Mouse (Mus musculus) heart, postnatal 0 days (tissue): ENCODE results near the gene Yy1. TPM values are rescaled to one million over a fixed set of nuclear protein-coding genes. Genes with fewer than 3 reads are reported as not detected.
"Not testable (repeated sequence)": the region's sequence is repeated elsewhere in the genome, so short reads cannot be mapped to it uniquely, and the experiment has no call there.

ENCODE experiments used
- ATAC-seq: fragments of 200-750 bp; cut with Nextera tagmentation; 2 replicates; pipeline ENCODE4 v1.8.0; 2017; ENCODE audit warnings: low read depth, moderate number of reproducible peaks, moderate library complexity; ENCODE audit not compliant: insufficient read depth
- DNase-seq: peaks from one replicate; pipeline ENCODE4 v3.0.0-alpha.2; 2016; ENCODE audit warnings: low spot score
- H3K27ac ChIP-seq: fragments of 300-500 bp; sonication (generic); 2 replicates; pipeline ENCODE4 v1.5.1; 2014; ENCODE audit warnings: low read depth, mild to moderate bottlenecking
- H3K27me3 ChIP-seq: fragments of 300-500 bp; sonication (generic); 2 replicates; pipeline ENCODE4 v1.6.1; 2014; ENCODE audit warnings: low read length, mixed read lengths; ENCODE audit not compliant: control insufficient read depth, insufficient read depth
- H3K36me3 ChIP-seq: fragments of 300-500 bp; sonication (generic); replicated peaks from 2 replicates; pipeline ENCODE4 v1.6.1; 2014; ENCODE audit warnings: low read length, mixed read lengths; ENCODE audit not compliant: control insufficient read depth, insufficient read depth
- H3K4me1 ChIP-seq: fragments of 300-500 bp; sonication (generic); 2 replicates; pipeline ENCODE4 v1.6.1; 2014; ENCODE audit warnings: antibody characterized with exemption; ENCODE audit not compliant: control insufficient read depth, insufficient read depth
- H3K4me2 ChIP-seq: fragments of 300-500 bp; sonication (generic); 2 replicates; pipeline ENCODE4 v1.6.1; 2014; ENCODE audit warnings: low read depth, mild to moderate bottlenecking, low read length, moderate library complexity
- H3K4me3 ChIP-seq: fragments of 300-500 bp; sonication (generic); 2 replicates; pipeline ENCODE4 v1.5.1; 2014; ENCODE audit warnings: low read depth, low read length
- H3K9ac ChIP-seq: fragments of 300-500 bp; sonication (generic); replicated peaks from 2 replicates; pipeline ENCODE4 v1.6.1; 2014; ENCODE audit warnings: low read depth, low read length, mixed read lengths
- H3K9me3 ChIP-seq: fragments of 300-500 bp; sonication (generic); replicated peaks from 2 replicates; pipeline ENCODE4 v1.6.1; 2016; ENCODE audit warnings: low read length; ENCODE audit not compliant: control insufficient read depth
- CTCF ChIP-seq: IDR thresholded peaks from 2 replicates; pipeline ENCODE4 v1.5.1; 2016; ENCODE audit warnings: antibody characterized with exemption, control low read depth, low read depth
- EP300 ChIP-seq: IDR thresholded peaks from 2 replicates; pipeline ENCODE4 v1.6.1; 2016; ENCODE audit warnings: antibody characterized with exemption, low read depth
- WGBS: fragments of 180-500 bp; shearing (Covaris S2); extraction: QIAGEN DNeasy Blood & Tissue Kit; methylation state at CpG from one replicate; pipeline ENCODE4 v1.1.7; 2014; 5-methylcytosine and 5-hydroxymethylcytosine counted together
- polyA plus RNA-seq: library from polyadenylated mRNA; unstranded; fragments of >200 nt; fragmentation: Nextera tagmentation; extraction: Ambion mirVana; gene quantifications from 2 replicates; pipeline ENCODE4 v1.2.1, GENCODE M21; 2015
- total RNA-seq: library from RNA; depleted of rRNA; stranded (reverse); fragments of >200 nt; gene quantifications from 2 replicates; pipeline ENCODE4 v1.2.3, GENCODE M21; 2014; ENCODE audit warnings: low replicate concordance

Yy1 gene
- total and polyA plus RNA-seq, 2 experiments from 2014 or later = 7.6 to 21.5 TPM

GRCm38 (mm10) chr12:108835208-108835839, 42.6 kb downstream of the Yy1 start:
- Histone ChIP-seq H3K27ac (peak overlapping the region; percentile 87), H3K4me2 (peak overlapping the region; percentile 98), H3K9me3 (no peaks in the 10 kb centered on the region), H3K9ac (peak overlapping the region; percentile 76), H3K4me3 (peak overlapping the region; percentile 79), H3K36me3 (0 out of 2 replicates have a peak, but pooled peaks cover 3% of the 10 kb centered on the region), H3K4me1 (peaks cover 26% of the 10 kb centered on the region), H3K27me3 (no peaks in the 10 kb centered on the region)
- peak; percentile 2; the same call in 1 of the 2 replicates for ATAC-seq
- WGBS = 3% methylated on average over 51 of the region's 51 CpGs
- DNase-seq = no peak
- TF ChIP-seq CTCF = no peak
- TF ChIP-seq EP300 = no peak

DNA sequence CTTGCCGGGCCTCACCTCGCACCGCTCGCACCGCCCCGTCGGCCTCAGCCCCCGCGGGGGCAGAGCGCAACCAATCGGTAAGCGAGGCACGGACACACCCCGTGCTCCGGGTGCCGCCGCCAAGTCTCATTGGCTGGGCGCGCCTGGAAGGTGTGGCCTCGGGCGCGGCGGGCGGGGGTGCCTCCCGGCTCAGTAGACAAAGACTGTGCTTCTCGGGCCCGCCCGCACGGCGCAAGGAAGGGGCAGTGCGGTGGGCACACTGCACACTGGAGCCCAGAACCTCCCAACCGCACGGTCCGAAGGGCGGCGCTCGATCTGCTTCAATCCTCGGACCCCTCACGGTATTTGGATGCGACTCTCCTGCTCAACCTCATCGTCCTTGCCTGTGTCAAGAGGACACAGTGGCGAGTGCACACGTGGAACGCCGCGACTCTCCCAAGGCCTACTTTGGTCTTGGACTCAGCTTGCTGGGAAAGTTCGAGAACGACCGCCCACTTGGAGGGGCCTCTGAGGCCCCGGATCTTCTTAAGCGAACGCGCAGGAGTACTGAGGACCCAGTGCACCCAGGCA, 43.2 kb downstream of the Yy1 start, which contains the start of the genes Slc25a29 and Slc25a47:
TSS of gene Slc25a29 (minus strand) at position 44 of the 570 bp plus-strand sequence.
TSS of gene Slc25a47 (plus strand) at position 207 of the 570 bp plus-strand sequence.
- under 1% methylated on average over 44 of the region's 53 CpGs for WGBS
- H3K27ac ChIP-seq = peak within 1 kb of the TSS; percentile 87
- H3K36me3 ChIP-seq = peaks cover 7% of the 10 kb centered on the region
- H3K9ac ChIP-seq = peak within 1 kb of the TSS; percentile 76
- TF ChIP-seq EP300 (peak; percentile 73), CTCF (no peak)
- H3K4me3 ChIP-seq = peak within 1 kb of the TSS; percentile 79
- H3K27me3 ChIP-seq = no peaks in the 10 kb centered on the region
- H3K4me1 ChIP-seq = peaks cover 26% of the 10 kb centered on the region
- ATAC-seq (peak; percentile 99), DNase-seq (peak; percentile 93)
- no peaks in the 10 kb centered on the region for H3K9me3 ChIP-seq
- peak within 1 kb of the TSS; percentile 98 for H3K4me2 ChIP-seq

DNA sequence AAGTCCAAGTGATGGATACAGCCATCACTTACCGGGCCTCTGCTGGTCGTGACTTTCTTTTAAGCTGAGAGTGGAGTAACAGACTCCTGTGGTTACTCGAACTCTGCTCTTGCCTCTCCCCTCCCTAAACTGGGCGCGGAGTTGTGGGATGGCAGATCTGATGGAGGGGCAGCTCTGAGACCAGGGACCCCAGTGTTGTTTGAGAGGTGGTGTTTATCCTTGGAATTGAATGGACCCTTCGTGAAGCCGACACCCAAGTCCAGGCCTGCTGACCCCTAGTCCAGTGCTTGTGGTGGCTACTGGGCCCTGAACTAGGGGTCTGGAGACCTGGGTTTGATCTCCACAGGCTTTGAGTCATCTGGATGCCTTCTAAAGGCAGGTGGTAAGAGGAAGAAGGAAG, 43.9 kb downstream of the Yy1 start:
- Histone ChIP-seq H3K4me2 (peak overlapping the region; percentile 98), H3K4me3 (peak overlapping the region; percentile 79), H3K4me1 (peaks cover 26% of the 10 kb centered on the region), H3K27ac (peak overlapping the region; percentile 87), H3K9me3 (no peaks in the 10 kb centered on the region), H3K36me3 (peaks cover 14% of the 10 kb centered on the region), H3K27me3 (no peaks in the 10 kb centered on the region), H3K9ac (peak overlapping the region; percentile 68)
- 46% methylated on average over 7 of the region's 7 CpGs for WGBS
- ATAC-seq = no peak
- no peak for TF ChIP-seq CTCF
- no peak for TF ChIP-seq EP300
- DNase-seq = no peak

- DNase-seq = no peak
- H3K9me3 ChIP-seq = no peaks in the 10 kb centered on the region
- H3K27ac ChIP-seq = no peak overlapping the region
- no peak overlapping the region for H3K9ac ChIP-seq
- WGBS = 81% methylated on average over 6 of the region's 6 CpGs
- TF ChIP-seq CTCF (no peak), EP300 (no peak)
- no peak overlapping the region for H3K4me2 ChIP-seq
- ATAC-seq = no peak
- H3K4me3 ChIP-seq = no peak overlapping the region
- peaks cover 17% of the 10 kb centered on the region for H3K4me1 ChIP-seq
- no peaks in the 10 kb centered on the region for H3K27me3 ChIP-seq
- peaks cover 30% of the 10 kb centered on the region for H3K36me3 ChIP-seq
Observed at GRCm38 (mm10) chr12:108841181-108841580, 48.4 kb downstream of the Yy1 start.

- Histone ChIP-seq H3K9ac (no peak overlapping the region), H3K36me3 (peaks cover 30% of the 10 kb centered on the region), H3K9me3 (no peaks in the 10 kb centered on the region), H3K27ac (no peak overlapping the region), H3K27me3 (no peaks in the 10 kb centered on the region), H3K4me3 (no peak overlapping the region), H3K4me1 (peaks cover 5% of the 10 kb centered on the region), H3K4me2 (no peak overlapping the region)
- DNase-seq (no peak), ATAC-seq (no peak)
- WGBS = 81% methylated on average over 7 of the region's 7 CpGs
- no peak for TF ChIP-seq EP300
- TF ChIP-seq CTCF = no peak
Observed at GRCm38 (mm10) chr12:108842663-108843062, 49.9 kb downstream of the Yy1 start.

GRCm38 (mm10) chr12:108848033-108848432, 55.3 kb downstream of the Yy1 start:
- H3K4me2 ChIP-seq, H3K27me3 ChIP-seq, DNase-seq, H3K27ac ChIP-seq, H3K9me3 ChIP-seq, H3K4me3 ChIP-seq, H3K9ac ChIP-seq, ATAC-seq, H3K4me1 ChIP-seq: not testable (repeated sequence)
- peaks cover 16% of the 10 kb centered on the region for H3K36me3 ChIP-seq
- 84% methylated on average over 3 of the region's 3 CpGs for WGBS
